Mouse (Mus musculus): ENCODE data around the gene Tacc2.

Gene Tacc2

GRCm38 (mm10) chr7:130613973-130614372, 36.7 kb downstream of the Tacc2 start:
- DNase-seq (ENCODE audit: low spot score in 2 of 2), result no peak

- DNase-seq (ENCODE audit: low spot score in 2 of 2), result no peak
Observed at GRCm38 (mm10) chr7:130617591-130617990, 40.4 kb downstream of the Tacc2 start.

- no peak for DNase-seq (ENCODE audit: low spot score in 2 of 2)
Observed at GRCm38 (mm10) chr7:130621068-130621467, 43.8 kb downstream of the Tacc2 start.

GRCm38 (mm10) chr7:130621953-130622352, 44.7 kb downstream of the Tacc2 start:
- DNase-seq (ENCODE audit: low spot score in 2 of 2), result no peak

- DNase-seq (ENCODE audit: low spot score in 2 of 2), result no peak
Observed at GRCm38 (mm10) chr7:130622359-130622758, 45.1 kb downstream of the Tacc2 start.

- DNase-seq (ENCODE audit: low spot score in 2 of 2), result no peak
Observed at GRCm38 (mm10) chr7:130624299-130624698, 47.1 kb downstream of the Tacc2 start.

- DNase-seq (ENCODE audit: low spot score in 2 of 2), result no peak
Observed at GRCm38 (mm10) chr7:130625361-130625760, 48.1 kb downstream of the Tacc2 start.

GRCm38 (mm10) chr7:130628601-130629000, 51.4 kb downstream of the Tacc2 start:
- no peak for DNase-seq (ENCODE audit: low spot score in 2 of 2)

- DNase-seq (ENCODE audit: low spot score in 2 of 2), result no peak
Observed at GRCm38 (mm10) chr7:130629999-130630398, 52.8 kb downstream of the Tacc2 start.

GRCm38 (mm10) chr7:130630956-130631355, 53.7 kb downstream of the Tacc2 start:
- no peak for DNase-seq (ENCODE audit: low spot score in 2 of 2)

- peak in 1 of 2 experiments; percentile 20 for DNase-seq (ENCODE audit: low spot score in 2 of 2)
Observed at GRCm38 (mm10) chr7:130631553-130632378, 54.5 kb downstream of the Tacc2 start.

- DNase-seq (ENCODE audit: low spot score in 2 of 2), result no peak
Observed at GRCm38 (mm10) chr7:130632379-130632732, 55.1 kb downstream of the Tacc2 start.

GRCm38 (mm10) chr7:130634259-130634871, 57.1 kb downstream of the Tacc2 start:
- DNase-seq (ENCODE audit: low spot score in 2 of 2), result no peak

- no peak for DNase-seq (ENCODE audit: low spot score in 2 of 2)
Observed at GRCm38 (mm10) chr7:130635212-130635611, 58.0 kb downstream of the Tacc2 start.

- DNase-seq (ENCODE audit: low spot score in 2 of 2), result no peak
Observed at GRCm38 (mm10) chr7:130636274-130636673, 59.0 kb downstream of the Tacc2 start.

GRCm38 (mm10) chr7:130636902-130637301, 59.7 kb downstream of the Tacc2 start:
- DNase-seq (ENCODE audit: low spot score in 2 of 2), result no peak

- DNase-seq (ENCODE audit: low spot score in 2 of 2), result no peak
Observed at GRCm38 (mm10) chr7:130637811-130638210, 60.6 kb downstream of the Tacc2 start.

GRCm38 (mm10) chr7:130640681-130641080, 63.4 kb downstream of the Tacc2 start:
- DNase-seq (ENCODE audit: low spot score in 2 of 2), result no peak

- no peak for DNase-seq (ENCODE audit: low spot score in 2 of 2)
Observed at GRCm38 (mm10) chr7:130645332-130645993, 68.2 kb downstream of the Tacc2 start.

- DNase-seq (ENCODE audit: low spot score in 2 of 2), result peak; percentile 85 to 87
Observed at GRCm38 (mm10) chr7:130645994-130646761, 68.9 kb downstream of the Tacc2 start.

- DNase-seq (ENCODE audit: low spot score in 2 of 2), result peak; percentile 88
Observed at GRCm38 (mm10) chr7:130646762-130647139, 69.5 kb downstream of the Tacc2 start.

- no peak for DNase-seq (ENCODE audit: low spot score in 2 of 2)
Observed at GRCm38 (mm10) chr7:130648061-130648460, 70.8 kb downstream of the Tacc2 start.

Data from heart, adult 9 months (tissue).